Mouse (Mus musculus) spleen, embryonic (tissue): ENCODE data around the gene Slc25a41.

Experiments used
- CTCF ChIA-PET: fragments of 350-600 bp; sonication (Branson Sonifier 250); formaldehyde crosslinking; loops from one replicate; lab custom pipeline; 2022; lab: Charles Lee

The Slc25a41 gene

GRCm38 (mm10) chr17:57048816-57049215 is 7.4 kb upstream of the Slc25a41 start:
- CTCF ChIA-PET: no interaction called here

GRCm38 (mm10) chr17:57047406-57047805 is 6.0 kb upstream of the Slc25a41 start:
- CTCF ChIA-PET: no interaction called here

GRCm38 (mm10) chr17:57038978-57039377 is 2.5 kb downstream of the Slc25a41 start:
- CTCF ChIA-PET: no interaction called here

- CTCF ChIA-PET: no interaction called here
These were observed 8.6 kb downstream of the Slc25a41 start for GRCm38 (mm10) chr17:57032854-57033253.

- CTCF ChIA-PET: no interaction called here
These were observed 9.6 kb downstream of the Slc25a41 start for GRCm38 (mm10) chr17:57031661-57032420.

GRCm38 (mm10) chr17:57030931-57031660 is 10.4 kb downstream of the Slc25a41 start, which contains the start of gene Khsrp:
Gene Khsrp (minus strand): TSS chr17:57031522.
- CTCF ChIA-PET: no interaction called here

- CTCF ChIA-PET: no interaction called here
These were observed 11.8 kb downstream of the Slc25a41 start for GRCm38 (mm10) chr17:57029691-57030090.

GRCm38 (mm10) chr17:57027471-57027870 is 14.0 kb downstream of the Slc25a41 start:
- CTCF ChIA-PET: no interaction called here

- CTCF ChIA-PET: no interaction called here
These were observed 20.5 kb downstream of the Slc25a41 start for GRCm38 (mm10) chr17:57020960-57021359.

- CTCF ChIA-PET: no interaction called here
These were observed 21.8 kb downstream of the Slc25a41 start for GRCm38 (mm10) chr17:57019693-57020092.

GRCm38 (mm10) chr17:57012245-57012795 is 29.1 kb downstream of the Slc25a41 start:
- CTCF ChIA-PET: no interaction called here

- CTCF ChIA-PET: interaction anchor here (1.2 kb wide), 1 partner anchor 49 kb away, joined by 3 read pairs; no protein-coding TSS in a partner anchor
These were observed 30.0 kb downstream of the Slc25a41 start, which contains the start of the genes Gtf2f1 and Gm17949 for GRCm38 (mm10) chr17:57011236-57012141. Gene Gtf2f1 (minus strand): TSS chr17:57011288. Gene Gm17949 (plus strand): TSS chr17:57011469.

- CTCF ChIA-PET: interaction anchor here (1.2 kb wide), 1 partner anchor 50 kb away, joined by 3 read pairs; no protein-coding TSS in a partner anchor
These were observed 30.6 kb downstream of the Slc25a41 start for GRCm38 (mm10) chr17:57010911-57011235.

GRCm38 (mm10) chr17:57007137-57007905 is 34.1 kb downstream of the Slc25a41 start:
- CTCF ChIA-PET: no interaction called here

- CTCF ChIA-PET: no interaction called here
These were observed 37.5 kb downstream of the Slc25a41 start for GRCm38 (mm10) chr17:57003994-57004393.

- CTCF ChIA-PET: no interaction called here
These were observed 40.2 kb downstream of the Slc25a41 start for GRCm38 (mm10) chr17:57001228-57001627.

GRCm38 (mm10) chr17:56999968-57000609 is 41.4 kb downstream of the Slc25a41 start, which contains the start of gene Pspn:
Gene Pspn (minus strand): TSS chr17:57000018.
- CTCF ChIA-PET: no interaction called here

GRCm38 (mm10) chr17:56999414-56999813 is 42.0 kb downstream of the Slc25a41 start:
- CTCF ChIA-PET: no interaction called here

GRCm38 (mm10) chr17:56997029-56997667 is 44.3 kb downstream of the Slc25a41 start, which contains the start of gene Alkbh7:
Gene Alkbh7 (plus strand): TSS chr17:56997339.
- CTCF ChIA-PET: interaction anchor here (1.0 to 1.1 kb wide), 2 partner anchors 232 to 337 kb away, joined by 3 to 5 read pairs; partner anchors contain the start of gene Dus3l
